Mouse (Mus musculus): ENCODE measurements around the gene Tfap4. TPM values are rescaled to one million over a fixed set of nuclear protein-coding genes. Genes with fewer than 3 reads are reported as not detected.
A peak's percentile ranks its signal among the peaks of the same experiment; 100 is the strongest.
"Not testable (repeated sequence)": the region's sequence is repeated elsewhere in the genome, so short reads cannot be mapped to it uniquely, and the experiment has no call there.

Tfap4 gene
- polyA plus RNA-seq, 1 experiment from 2014 or later, result 16.1 TPM

GRCm38 (mm10) chr16:4541033-4541432 is 18.6 kb downstream of the Tfap4 start:
- no peak for ATAC-seq (ENCODE audit: insufficient read depth, low FRiP score, low TSS enrichment)
- peak overlapping the region; percentile 37 for H3K4me3 ChIP-seq (ENCODE audit: low read depth, low read length)
- no peaks in the 10 kb centered on the region for H3K27me3 ChIP-seq (ENCODE audit: control insufficient read depth, insufficient read depth, low read length)
- no peak for DNase-seq (ENCODE audit: low spot score)
- H3K9ac ChIP-seq (ENCODE audit: low read length), result peak overlapping the region; percentile 56; the same call in 1 of the 2 replicates
- WGBS, result 67% methylated on average over 4 of the region's 4 CpGs
- no peaks in the 10 kb centered on the region for H3K9me3 ChIP-seq (ENCODE audit: control insufficient read depth, low read length)
- peak overlapping the region; percentile 51 for H3K4me2 ChIP-seq (ENCODE audit: low read depth)
- no peaks in the 10 kb centered on the region; the same call in 1 of the 2 replicates for H3K36me3 ChIP-seq (ENCODE audit: control insufficient read depth, insufficient read depth, low read length)
- H3K4me1 ChIP-seq (ENCODE audit: control insufficient read depth, insufficient read depth, low read length), result no peaks in the 10 kb centered on the region
- H3K27ac ChIP-seq (ENCODE audit: low read depth, low read length), result no peak overlapping the region

GRCm38 (mm10) chr16:4540064-4540775 is 19.4 kb downstream of the Tfap4 start:
- Histone ChIP-seq H3K4me1 (ENCODE audit: control insufficient read depth, insufficient read depth, low read length) (no peaks in the 10 kb centered on the region), H3K27me3 (ENCODE audit: control insufficient read depth, insufficient read depth, low read length) (no peaks in the 10 kb centered on the region), H3K36me3 (ENCODE audit: control insufficient read depth, insufficient read depth, low read length) (no peaks in the 10 kb centered on the region), H3K27ac (ENCODE audit: low read depth, low read length) (no peak overlapping the region), H3K9ac (ENCODE audit: low read length) (no peak overlapping the region), H3K4me3 (ENCODE audit: low read depth, low read length) (no peak overlapping the region), H3K9me3 (ENCODE audit: control insufficient read depth, low read length) (no peaks in the 10 kb centered on the region), H3K4me2 (ENCODE audit: low read depth) (no peak overlapping the region)
- WGBS, result 70% methylated on average over 12 of the region's 12 CpGs
- ATAC-seq (ENCODE audit: insufficient read depth, low FRiP score, low TSS enrichment) (peak; percentile 45; the same call in 1 of the 2 replicates), DNase-seq (ENCODE audit: low spot score) (peak; percentile 53)

DNA sequence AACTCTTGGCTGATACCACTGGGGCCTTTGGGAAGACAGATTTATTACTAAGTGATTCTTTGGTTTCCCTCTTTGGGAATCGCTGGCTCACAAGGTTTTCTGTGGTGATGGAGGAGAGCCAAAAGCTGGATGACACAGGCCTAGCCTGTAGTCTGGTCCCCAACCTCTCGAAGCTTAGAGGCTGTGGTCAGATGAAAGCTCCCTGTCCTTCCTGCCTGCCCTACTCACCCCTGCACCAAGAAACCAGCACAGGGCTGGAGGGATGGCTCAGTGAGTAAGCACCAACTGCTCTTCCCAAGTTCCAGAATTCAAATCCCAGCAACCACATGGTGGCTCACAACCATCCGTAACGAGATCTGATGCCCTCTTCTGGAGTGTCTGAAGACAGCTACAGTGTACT is 20.1 kb downstream of the Tfap4 start:
- Histone ChIP-seq H3K4me3 (ENCODE audit: low read depth, low read length) (no peak overlapping the region), H3K4me1 (ENCODE audit: control insufficient read depth, insufficient read depth, low read length) (no peaks in the 10 kb centered on the region), H3K36me3 (ENCODE audit: control insufficient read depth, insufficient read depth, low read length) (no peaks in the 10 kb centered on the region), H3K27ac (ENCODE audit: low read depth, low read length) (no peak overlapping the region), H3K9ac (ENCODE audit: low read length) (no peak overlapping the region), H3K4me2 (ENCODE audit: low read depth) (no peak overlapping the region), H3K9me3 (ENCODE audit: control insufficient read depth, low read length) (no peaks in the 10 kb centered on the region), H3K27me3 (ENCODE audit: control insufficient read depth, insufficient read depth, low read length) (no peaks in the 10 kb centered on the region)
- WGBS, result 80% methylated on average over 4 of the region's 4 CpGs
- ATAC-seq (ENCODE audit: insufficient read depth, low FRiP score, low TSS enrichment), result no peak
- DNase-seq (ENCODE audit: low spot score), result no peak

DNA sequence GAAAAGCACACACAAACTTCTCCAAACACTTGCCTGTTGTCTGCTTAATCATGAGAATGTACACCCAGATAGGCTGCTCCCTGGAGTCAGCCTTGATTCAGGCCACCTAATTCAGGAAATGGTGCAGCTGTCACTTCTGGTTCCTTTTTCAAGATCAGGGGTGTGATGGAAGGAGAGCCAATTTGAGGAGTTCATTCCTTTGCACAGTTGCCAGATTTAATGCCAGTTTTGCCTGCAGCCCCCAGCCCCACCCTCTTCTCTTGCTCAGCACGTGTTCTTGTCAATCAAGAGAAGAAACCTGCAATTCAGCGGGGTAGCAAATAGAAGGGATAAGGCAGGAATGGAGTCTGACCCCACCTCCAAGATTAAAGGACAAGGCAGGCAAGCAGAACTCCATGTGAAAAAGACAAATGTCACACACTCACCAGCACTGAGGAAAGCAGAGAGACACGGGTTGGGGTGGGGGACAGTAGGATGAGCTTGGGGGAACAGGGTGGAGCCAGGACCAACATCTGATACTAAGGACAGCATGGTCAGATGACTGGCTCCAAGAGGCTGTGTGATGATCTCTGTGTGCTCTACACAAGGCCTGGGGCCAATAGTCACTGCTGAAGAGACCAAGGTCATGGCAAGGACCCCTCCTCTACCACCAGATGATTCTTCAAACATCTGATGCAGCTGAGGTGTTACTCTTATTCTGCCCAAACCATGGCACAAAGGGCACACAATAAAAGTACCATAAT is 21.9 kb downstream of the Tfap4 start:
- 75% methylated on average over 3 of the region's 3 CpGs for WGBS
- Histone ChIP-seq H3K4me2 (ENCODE audit: low read depth) (no peak overlapping the region), H3K4me1 (ENCODE audit: control insufficient read depth, insufficient read depth, low read length) (no peaks in the 10 kb centered on the region), H3K9me3 (ENCODE audit: control insufficient read depth, low read length) (no peaks in the 10 kb centered on the region), H3K27ac (ENCODE audit: low read depth, low read length) (no peak overlapping the region), H3K9ac (ENCODE audit: low read length) (no peak overlapping the region), H3K27me3 (ENCODE audit: control insufficient read depth, insufficient read depth, low read length) (no peaks in the 10 kb centered on the region), H3K36me3 (ENCODE audit: control insufficient read depth, insufficient read depth, low read length) (no peaks in the 10 kb centered on the region), H3K4me3 (ENCODE audit: low read depth, low read length) (no peak overlapping the region)
- no peak for ATAC-seq (ENCODE audit: insufficient read depth, low FRiP score, low TSS enrichment)
- DNase-seq (ENCODE audit: low spot score), result no peak

GRCm38 (mm10) chr16:4527373-4527772 is 32.3 kb downstream of the Tfap4 start:
- H3K4me1 ChIP-seq (ENCODE audit: control insufficient read depth, insufficient read depth, low read length); H3K4me2 ChIP-seq (ENCODE audit: low read depth); H3K36me3 ChIP-seq (ENCODE audit: control insufficient read depth, insufficient read depth, low read length); H3K9ac ChIP-seq (ENCODE audit: low read length); ATAC-seq (ENCODE audit: insufficient read depth, low FRiP score, low TSS enrichment); H3K4me3 ChIP-seq (ENCODE audit: low read depth, low read length); H3K9me3 ChIP-seq (ENCODE audit: control insufficient read depth, low read length); DNase-seq (ENCODE audit: low spot score); H3K27ac ChIP-seq (ENCODE audit: low read depth, low read length); H3K27me3 ChIP-seq (ENCODE audit: control insufficient read depth, insufficient read depth, low read length): not testable (repeated sequence)
- whole genome bisulfite sequencing, result 88% methylated on average over 12 of the region's 12 CpGs

DNA sequence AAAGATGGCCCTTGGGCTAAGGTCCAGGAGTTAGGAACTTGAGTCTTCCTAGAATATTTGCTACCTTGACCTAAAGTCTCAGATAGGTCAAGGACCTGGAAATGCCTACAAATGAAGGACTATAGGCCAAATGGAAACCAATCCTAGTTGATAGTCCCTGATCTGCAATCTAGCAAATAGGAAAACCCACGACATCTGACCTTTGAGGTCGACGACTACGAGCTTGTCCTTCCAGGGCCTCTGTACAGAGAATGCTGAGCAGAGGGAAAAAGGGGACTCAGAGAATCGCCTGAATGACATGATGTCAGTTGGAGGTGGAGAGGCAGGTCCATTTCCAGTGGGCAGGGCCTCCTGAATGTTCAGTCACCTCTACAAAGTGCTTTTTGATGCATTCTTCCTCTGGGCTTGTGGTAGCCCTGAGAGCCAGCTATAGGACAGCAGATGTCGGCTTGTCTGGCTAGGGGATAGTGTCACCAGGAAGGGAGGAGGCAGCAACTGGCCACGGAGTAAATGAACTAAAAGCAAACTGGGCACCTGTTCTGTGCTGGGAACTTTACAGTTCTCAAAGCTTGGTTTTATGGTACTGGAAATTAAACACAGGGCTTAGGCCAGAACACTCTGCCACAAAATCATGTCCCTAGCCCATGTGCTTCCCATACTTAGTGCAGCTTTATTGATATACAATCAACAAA is 36.2 kb downstream of the Tfap4 start:
- no peaks in the 10 kb centered on the region for H3K27me3 ChIP-seq (ENCODE audit: control insufficient read depth, insufficient read depth, low read length)
- ATAC-seq (ENCODE audit: insufficient read depth, low FRiP score, low TSS enrichment) (no peak), DNase-seq (ENCODE audit: low spot score) (no peak)
- no peaks in the 10 kb centered on the region for H3K9me3 ChIP-seq (ENCODE audit: control insufficient read depth, low read length)
- WGBS, result 59% methylated on average over 7 of the region's 7 CpGs
- no peaks in the 10 kb centered on the region for H3K4me1 ChIP-seq (ENCODE audit: control insufficient read depth, insufficient read depth, low read length)
- H3K9ac ChIP-seq (ENCODE audit: low read length), result no peak overlapping the region
- H3K4me2 ChIP-seq (ENCODE audit: low read depth), result no peak overlapping the region
- no peaks in the 10 kb centered on the region for H3K36me3 ChIP-seq (ENCODE audit: control insufficient read depth, insufficient read depth, low read length)
- H3K4me3 ChIP-seq (ENCODE audit: low read depth, low read length), result no peak overlapping the region
- no peak overlapping the region for H3K27ac ChIP-seq (ENCODE audit: low read depth, low read length)

DNA sequence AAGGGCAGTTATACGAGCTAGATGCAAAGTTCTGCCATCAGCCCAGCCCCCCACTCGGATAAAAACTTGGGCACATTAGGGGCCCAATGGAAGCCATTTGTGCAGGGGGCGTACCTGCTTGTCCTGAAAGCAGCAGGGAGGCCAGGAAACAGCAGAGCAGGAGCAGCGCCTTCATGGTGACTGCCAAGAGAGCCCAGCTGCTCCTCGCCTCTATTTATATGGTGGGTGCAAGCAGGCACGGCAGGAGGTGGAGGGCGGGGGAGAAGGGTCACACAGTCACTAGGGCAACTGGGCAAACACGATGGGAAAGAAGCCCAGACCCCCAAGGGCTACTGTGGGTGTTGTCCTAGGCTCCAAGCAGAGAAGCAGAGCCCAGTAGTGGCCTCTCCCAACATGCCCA is 36.8 kb downstream of the Tfap4 start:
- Histone ChIP-seq H3K27ac (ENCODE audit: low read depth, low read length) (no peak overlapping the region), H3K36me3 (ENCODE audit: control insufficient read depth, insufficient read depth, low read length) (no peaks in the 10 kb centered on the region), H3K4me3 (ENCODE audit: low read depth, low read length) (no peak overlapping the region), H3K4me2 (ENCODE audit: low read depth) (no peak overlapping the region), H3K9me3 (ENCODE audit: control insufficient read depth, low read length) (no peaks in the 10 kb centered on the region), H3K27me3 (ENCODE audit: control insufficient read depth, insufficient read depth, low read length) (no peaks in the 10 kb centered on the region), H3K9ac (ENCODE audit: low read length) (no peak overlapping the region), H3K4me1 (ENCODE audit: control insufficient read depth, insufficient read depth, low read length) (no peaks in the 10 kb centered on the region)
- 38% methylated on average over 8 of the region's 8 CpGs for WGBS
- ATAC-seq (ENCODE audit: insufficient read depth, low FRiP score, low TSS enrichment) (no peak), DNase-seq (ENCODE audit: low spot score) (no peak)

- H3K27me3 ChIP-seq (ENCODE audit: control insufficient read depth, insufficient read depth, low read length), result no peaks in the 10 kb centered on the region
Measured at GRCm38 (mm10) chr16:4521735-4522530, 37.7 kb downstream of the Tfap4 start.

More at GRCm38 (mm10) chr16:4521735-4522530, 37.7 kb downstream of the Tfap4 start:
- WGBS, result 74% methylated on average over 5 of the region's 5 CpGs
- H3K36me3 ChIP-seq (ENCODE audit: control insufficient read depth, insufficient read depth, low read length), result no peaks in the 10 kb centered on the region
- no peaks in the 10 kb centered on the region for H3K9me3 ChIP-seq (ENCODE audit: control insufficient read depth, low read length)
- H3K4me1 ChIP-seq (ENCODE audit: control insufficient read depth, insufficient read depth, low read length), result no peaks in the 10 kb centered on the region
- H3K4me2 ChIP-seq (ENCODE audit: low read depth), result no peak overlapping the region
- no peak overlapping the region for H3K9ac ChIP-seq (ENCODE audit: low read length)
- no peak overlapping the region for H3K4me3 ChIP-seq (ENCODE audit: low read depth, low read length)
- ATAC-seq (ENCODE audit: insufficient read depth, low FRiP score, low TSS enrichment), result no peak
- H3K27ac ChIP-seq (ENCODE audit: low read depth, low read length), result no peak overlapping the region
- DNase-seq (ENCODE audit: low spot score), result no peak
